Mouse (Mus musculus): ENCODE measurements at regions not wholly inside any gene's neighbourhood (a gene's known extent, or its start where the extent isn't known, plus 50 kb on each side); places are given as distances from the start of the nearest gene placed in this dataset.

DNA sequence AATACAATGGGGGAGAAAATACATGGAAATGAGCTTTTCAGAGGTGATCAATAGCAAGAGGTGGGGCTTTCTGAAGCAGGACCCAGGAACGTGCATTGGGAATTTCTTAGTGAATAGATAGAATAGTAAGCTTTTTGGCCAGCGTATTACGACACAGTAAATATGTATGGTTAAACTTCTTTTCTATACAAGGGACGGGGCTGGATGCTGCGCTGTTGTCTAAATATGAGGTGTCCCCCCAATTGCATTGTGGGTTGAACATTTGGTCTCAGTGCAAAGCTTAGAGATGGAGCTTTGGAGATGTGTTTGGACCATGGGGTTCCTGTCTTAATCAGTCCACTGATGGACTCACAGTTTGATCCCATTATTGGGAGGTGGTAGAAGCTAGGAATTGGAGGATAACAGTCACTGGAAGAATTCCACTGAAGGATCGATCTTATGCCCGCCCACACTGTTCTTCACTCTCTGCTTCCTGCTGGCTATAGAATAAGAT, 168.6 kb downstream of the Gm19410 start:
- no peak for DNase-seq (ENCODE audit: inconsistent age in 2 of 2, low spot score in 1 of 2)

DNA sequence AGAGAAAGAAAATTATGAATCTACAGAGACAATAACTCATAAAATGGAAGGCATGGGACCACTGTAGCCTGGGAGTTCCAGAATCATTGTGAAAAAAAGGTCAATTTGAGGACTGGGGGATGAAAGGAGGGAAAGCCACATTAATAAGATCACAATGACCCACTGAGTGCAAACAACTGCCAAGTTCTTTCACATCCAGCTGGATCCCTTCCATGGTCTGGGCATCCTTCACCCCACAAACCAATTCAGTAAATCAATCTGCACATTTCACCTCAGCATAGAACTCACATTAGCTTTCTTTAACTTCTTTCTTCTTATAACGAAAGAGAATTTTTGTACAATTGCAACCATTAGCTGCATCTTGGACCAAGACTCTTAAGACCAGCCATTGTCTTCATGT, 169.4 kb downstream of the Gm19410 start:
- DNase-seq (ENCODE audit: inconsistent age in 2 of 2, low spot score in 1 of 2) = no peak

DNA sequence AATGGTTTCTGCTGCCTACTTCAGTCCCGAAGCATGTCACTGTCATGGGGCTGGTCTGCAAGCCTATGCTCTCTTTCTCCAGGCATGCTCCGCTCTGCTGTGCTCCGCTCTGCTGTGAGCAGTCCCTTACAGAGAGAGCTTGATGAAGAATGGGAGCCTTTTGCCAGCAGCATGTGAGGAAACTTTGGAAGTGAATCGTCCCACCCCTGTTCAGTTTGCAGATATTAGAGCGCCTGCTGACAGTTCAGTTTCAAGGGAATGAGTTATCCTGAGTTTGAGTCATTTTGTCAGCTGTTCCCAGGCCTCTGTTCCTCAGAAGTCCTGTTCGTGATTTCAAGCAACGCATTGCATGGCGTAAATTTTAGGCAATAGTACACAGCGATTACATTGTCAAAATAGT, 173.6 kb downstream of the Gm19410 start:
- DNase-seq (ENCODE audit: inconsistent age in 2 of 2, low spot score in 1 of 2) = no peak

DNA sequence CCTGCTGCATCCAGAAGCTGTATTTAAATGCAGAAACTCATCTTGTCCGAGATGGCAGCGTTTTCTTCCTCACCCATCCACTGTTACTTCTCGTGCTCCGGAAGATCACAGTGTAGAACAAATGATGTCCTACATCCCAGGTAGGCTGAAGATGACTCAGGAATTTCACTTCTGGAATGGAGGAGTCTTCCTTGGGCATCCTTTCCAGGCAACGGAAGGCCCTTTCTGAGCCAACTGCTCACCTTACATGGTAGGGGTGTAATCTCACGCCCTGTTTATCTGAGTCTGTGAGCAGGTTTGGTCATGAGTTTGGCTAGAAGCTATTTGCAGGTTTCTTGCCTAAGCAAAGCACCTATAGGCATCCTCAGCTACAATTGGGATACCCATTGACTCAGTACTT, 176.9 kb downstream of the Gm19410 start:
- DNase-seq (ENCODE audit: inconsistent age in 2 of 2, low spot score in 1 of 2) = no peak

DNA sequence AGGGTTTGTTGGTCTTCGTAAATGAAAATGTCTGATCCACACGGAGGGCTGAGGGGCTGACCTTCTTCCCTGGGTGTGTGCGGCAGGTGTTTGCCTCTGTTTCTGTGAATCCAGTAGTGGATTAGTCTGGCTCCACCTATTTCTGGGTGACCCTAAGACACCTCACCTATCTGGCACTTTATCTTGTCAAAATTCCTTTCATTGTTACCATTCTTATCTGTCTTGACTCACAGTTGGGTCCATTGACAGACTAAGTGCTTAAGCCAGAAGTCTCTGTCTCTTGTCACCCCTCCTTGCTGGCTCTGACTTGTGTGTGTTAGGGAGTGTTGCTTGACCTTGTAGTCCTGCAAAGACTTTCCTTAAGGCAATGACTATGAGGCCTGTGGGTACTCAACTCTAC, 178.1 kb downstream of the Gm19410 start:
- DNase-seq (ENCODE audit: inconsistent age in 2 of 2, low spot score in 1 of 2) = no peak

DNA sequence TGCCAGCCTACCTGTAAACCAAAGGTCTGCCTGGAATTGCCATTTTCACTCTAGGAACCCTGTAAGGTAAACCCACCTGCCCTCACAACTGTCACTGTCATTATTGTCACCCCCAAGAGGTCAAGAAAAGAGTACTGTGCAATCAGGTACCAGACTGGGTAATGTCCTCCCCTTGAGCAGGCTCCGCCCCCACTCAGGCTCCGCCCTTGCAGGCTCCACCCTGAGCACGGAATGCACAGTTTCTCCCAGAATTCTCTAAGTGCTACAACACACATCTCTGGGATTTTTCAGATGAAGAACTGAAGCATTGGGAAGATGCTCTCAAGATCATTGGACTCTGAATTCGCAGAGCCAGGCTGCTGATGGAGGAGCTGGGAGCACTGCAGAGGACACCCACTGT, 178.9 kb downstream of the Gm19410 start:
- no peak for DNase-seq (ENCODE audit: inconsistent age in 2 of 2, low spot score in 1 of 2)

DNA sequence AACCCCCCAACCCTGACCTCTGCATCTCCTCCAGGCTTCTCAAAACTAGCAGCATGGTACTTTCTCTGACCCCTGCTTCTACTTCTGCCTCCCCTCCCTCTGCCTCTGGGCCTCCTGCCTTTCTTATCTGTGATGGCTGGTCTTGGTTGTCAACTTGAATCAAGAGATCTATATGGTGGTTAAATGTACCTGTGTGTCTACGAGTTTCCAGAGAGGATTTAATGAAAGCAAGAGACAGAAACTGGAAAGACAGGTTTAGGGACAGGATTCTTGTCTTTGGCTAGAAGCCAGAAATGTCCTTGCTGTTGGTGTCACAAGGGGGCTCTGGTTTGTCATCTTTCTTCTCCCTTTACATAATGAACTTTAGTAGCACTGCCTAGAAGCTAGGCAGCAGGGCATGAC, 180.9 kb downstream of the Gm19410 start:
- no peak for DNase-seq (ENCODE audit: inconsistent age in 2 of 2, low spot score in 1 of 2)

DNA sequence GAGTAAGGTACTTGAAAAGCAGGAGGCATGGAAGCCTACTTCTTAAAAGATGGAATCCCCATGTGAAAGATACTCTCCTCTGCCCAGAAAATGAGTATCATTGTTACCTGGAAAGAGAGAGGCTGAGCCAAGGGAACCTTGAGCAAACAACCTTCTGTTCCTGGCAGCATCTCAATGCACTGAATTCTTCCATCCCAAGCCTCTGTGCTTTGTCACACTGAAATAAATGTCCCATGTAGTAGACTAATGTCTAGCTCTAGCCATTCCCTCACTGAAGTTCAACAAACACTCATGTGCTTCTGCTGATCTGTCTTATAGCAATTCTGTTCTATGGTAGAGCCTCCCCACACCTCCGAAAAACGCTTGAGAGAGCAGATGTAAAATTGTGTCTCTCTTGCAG, 182.6 kb downstream of the Gm19410 start:
- DNase-seq (ENCODE audit: inconsistent age in 2 of 2, low spot score in 1 of 2) = no peak

DNA sequence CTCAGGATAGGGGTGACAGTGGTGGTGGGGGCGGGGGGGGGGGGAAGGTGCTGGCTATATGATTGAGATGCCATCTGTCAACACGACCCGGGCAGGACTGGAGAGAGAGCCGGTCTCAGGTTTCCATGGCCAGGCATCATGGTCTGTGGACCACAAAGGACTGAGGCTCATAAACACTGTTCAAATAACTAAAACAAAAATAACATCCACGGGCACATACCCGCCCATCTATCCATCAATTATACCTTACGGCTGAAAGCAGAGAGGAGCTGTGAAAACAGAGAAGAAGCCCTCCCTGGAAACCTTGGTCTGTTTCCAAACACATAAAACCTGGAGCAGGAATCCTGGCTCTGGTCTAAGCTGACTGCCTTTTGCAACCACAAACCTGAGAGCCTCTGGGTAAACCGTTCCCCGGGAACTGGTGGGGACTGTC, 183.2 kb downstream of the Gm19410 start:
- DNase-seq (ENCODE audit: inconsistent age in 2 of 2, low spot score in 1 of 2) = no peak

DNA sequence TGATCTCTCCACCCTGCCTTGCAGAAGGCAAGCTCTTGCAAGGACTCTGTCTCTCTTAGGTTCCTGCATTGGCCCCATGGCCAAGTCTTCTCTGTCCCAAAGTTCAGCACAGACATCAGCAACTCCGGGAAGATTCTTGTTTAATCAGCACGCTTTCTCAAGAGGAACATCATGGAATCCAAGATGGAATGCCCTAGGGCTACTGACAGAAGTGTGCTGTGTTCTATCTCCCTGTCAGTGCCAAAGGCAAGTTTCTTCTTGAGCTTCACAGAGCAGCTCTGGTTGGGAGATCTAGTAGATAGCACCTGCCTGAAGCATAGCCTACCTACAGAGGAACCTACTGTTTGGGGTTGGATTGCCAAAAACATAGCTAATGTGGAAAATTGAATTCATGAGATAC, 189.9 kb downstream of the Gm19410 start:
- no peak for DNase-seq (ENCODE audit: inconsistent age in 2 of 2, low spot score in 1 of 2)

DNA sequence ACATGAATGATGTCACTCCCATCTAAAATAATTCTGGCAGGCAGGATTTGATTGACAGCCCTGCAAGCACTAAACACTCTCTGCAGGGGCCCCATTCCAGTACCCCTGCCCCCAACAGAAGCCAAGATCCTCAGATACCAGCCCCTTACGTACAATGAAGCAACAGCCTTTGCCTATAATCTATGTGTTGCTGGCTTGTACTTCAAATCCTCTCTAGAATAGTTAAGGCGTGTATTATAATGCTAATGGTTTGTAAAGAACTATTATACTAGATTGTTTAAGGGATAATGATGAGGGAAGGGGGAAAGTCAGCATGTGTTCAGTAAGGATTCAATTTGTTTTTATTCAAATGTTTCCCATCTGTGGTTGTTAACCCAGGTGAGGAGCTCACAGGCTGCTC, 190.7 kb downstream of the Gm19410 start:
- DNase-seq (ENCODE audit: inconsistent age in 2 of 2, low spot score in 1 of 2) = peak in 1 of 2 experiments; percentile 31

DNA sequence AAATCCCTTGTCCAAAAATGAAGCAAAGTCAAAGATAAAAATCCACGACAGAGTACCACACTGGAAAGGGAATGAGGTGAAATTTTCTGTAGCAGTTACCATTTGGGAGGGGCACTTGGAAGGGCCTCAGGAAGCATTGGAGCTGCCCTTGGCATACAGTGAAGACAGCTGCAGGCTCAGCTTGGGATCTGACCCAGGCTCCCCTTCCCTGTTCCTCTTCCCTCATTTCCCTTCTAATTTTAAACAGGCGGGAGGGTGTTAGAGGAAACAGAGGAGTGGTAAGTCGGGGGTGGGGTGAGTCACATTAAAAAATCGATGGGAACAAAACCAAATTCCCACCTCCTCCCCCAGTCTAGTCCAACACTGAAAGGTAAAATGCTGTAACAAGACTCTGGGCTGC, 193.6 kb downstream of the Gm19410 start:
- DNase-seq (ENCODE audit: inconsistent age in 2 of 2, low spot score in 1 of 2) = no peak

DNA sequence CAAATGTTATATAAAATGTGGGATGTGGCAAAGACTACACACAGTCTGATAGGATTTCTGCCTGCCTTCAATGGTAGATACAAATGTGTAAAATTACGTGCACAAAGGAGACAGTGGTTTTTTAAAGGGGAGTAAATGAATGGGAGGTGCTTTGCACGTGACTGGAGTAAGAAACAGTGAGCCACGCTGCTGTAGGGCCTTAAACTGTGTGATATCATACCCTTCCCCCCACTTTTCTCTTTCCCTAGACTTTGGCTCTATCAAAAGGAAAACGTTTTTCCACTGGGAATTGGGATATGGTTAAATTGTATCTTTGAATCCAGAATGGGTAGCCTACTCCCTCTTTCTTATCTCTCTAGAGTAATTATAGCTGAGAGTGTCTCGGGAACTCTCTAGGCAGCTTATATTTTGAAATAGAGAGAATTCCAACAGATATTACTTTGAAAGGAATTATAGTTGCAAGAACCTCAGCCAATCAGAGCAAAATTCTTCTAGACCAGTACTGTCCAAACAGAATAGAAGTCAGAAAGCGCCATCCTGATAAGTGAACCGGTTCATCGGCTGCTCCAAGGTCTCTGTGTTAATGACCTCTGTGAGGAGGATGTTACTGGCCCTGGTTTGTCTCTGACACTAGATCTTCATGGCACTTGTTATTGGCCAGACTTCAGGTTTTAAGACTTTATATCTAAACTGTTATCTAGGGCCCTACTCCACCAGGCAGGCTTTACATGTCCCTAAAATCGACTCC, 195.5 kb downstream of the Gm19410 start:
- DNase-seq (ENCODE audit: inconsistent age in 2 of 2, low spot score in 1 of 2) = no peak

DNA sequence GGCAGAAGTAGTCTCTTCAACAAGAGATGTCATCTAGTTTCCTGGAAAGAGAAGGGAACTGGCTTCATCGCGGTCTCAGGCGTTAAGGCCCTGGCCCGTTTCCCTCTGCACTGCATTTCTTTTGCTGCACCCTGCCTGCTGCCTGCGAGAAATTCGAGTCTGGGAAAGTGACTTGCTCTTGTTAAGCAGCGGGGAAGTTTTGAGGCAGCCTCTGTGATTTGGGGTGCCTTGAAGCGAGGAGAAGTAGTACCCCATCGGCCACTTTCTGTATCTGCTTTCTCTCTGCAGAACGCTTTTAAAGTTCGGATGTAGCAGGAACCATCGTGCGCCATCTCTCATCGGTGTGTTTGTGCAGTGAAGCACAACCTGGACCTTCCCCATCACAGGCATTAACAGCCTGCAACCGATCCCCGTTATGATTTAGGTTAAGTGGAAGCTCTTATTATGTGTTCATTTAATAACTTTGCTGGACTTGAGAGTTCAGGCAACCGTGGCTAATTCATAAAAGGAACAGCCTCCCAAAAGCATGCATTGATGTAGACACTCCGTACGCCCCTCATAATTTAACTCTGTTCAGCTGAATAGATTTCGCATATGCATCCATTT, 196.1 kb downstream of the Gm19410 start:
- no peak for DNase-seq (ENCODE audit: inconsistent age in 2 of 2, low spot score in 1 of 2)

DNA sequence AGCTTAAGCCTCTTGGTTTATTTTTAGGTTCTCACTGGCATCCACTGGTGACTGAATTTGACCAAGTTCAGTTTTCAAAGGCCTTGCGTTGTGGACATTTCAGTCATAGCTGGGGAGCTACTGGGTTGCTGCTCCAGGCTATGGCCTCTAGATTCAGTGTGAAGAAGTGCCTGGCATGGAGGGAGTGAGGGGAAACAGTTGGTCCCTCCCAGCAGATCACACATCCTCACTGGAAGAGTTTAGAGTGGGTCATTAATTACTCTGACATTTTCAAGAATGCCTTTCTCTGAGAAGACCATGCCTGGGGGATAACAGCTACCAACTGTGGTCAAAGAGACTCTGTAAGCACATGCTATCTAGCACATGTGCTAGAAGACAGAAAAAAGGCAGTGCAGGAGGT, 199.3 kb downstream of the Gm19410 start:
- no peak for DNase-seq (ENCODE audit: inconsistent age in 2 of 2, low spot score in 1 of 2)

DNA sequence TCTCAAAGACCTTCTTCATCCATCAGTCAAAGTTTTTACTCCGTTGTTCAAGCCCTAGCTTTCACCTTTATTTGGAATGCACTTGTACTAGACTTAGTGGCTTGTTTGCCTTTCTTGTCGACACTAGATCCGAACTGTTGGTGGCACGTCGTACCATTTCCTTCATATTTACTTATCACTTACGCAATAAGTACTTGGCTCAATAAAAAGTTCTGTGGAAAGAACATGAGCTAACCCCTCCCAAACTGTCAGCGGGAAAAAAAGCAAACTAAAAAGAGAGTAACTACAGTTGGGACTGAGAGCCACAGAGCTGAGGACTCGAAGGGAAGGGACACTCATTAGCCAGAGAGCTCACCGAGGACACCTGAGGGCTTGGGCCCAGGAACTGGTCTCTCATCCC, 202.8 kb downstream of the Gm19410 start:
- DNase-seq (ENCODE audit: inconsistent age in 2 of 2, low spot score in 1 of 2) = no peak

DNA sequence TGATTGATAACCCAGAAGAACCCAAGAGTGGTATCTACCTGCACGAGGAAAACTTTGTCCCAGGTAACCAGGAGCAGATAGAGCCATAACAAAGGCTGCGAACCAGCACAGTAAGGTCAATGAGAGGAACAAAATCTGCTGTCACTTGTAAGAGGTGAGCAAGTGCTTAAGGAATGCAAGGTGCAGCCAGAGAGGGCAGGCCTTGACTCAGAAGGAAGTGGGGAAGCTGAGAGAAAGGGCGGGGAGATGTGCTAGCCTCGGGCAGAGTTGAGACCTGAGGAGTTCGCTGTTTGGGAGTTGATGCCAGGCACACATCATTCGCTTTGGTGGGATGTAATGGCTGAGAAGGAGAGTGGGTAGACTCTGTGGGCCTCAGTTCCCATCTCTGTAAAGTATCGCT, 205.5 kb downstream of the Gm19410 start:
- DNase-seq (ENCODE audit: inconsistent age in 2 of 2, low spot score in 1 of 2) = no peak

DNA sequence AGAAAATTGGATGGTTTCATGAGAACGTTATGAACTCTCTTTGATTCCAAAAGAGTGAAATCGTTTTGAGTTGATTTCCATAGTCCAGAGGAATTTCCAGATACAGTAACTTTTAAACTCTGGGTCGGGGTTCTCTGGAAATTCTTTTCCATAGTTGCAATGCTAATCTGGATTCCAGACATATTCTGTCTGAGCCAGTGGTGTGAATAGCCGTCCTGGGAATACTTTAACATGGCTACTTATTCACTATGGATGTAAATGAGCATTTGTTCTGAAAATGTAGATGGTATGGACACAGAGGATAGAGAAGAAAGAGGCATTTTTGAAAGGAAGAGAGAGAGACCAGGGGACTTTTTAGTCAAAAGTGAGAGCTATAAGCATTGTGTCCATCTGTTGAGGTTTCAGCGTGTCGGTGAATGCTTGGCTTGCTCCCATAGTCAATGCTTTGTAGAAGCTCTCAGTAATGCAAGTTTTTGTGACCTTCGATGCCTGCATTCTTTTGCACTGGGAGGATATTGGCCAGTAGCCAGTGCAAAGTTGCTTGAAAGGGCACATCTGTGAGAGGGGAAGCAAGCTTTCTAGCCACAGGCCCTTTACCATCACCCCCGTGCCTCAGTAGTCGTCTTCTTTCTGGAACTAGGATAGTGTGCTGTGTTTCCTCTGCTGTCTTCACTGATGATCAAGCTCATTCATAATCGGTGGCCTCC, 208.9 kb downstream of the Gm19410 start:
- DNase-seq (ENCODE audit: inconsistent age in 2 of 2, low spot score in 1 of 2) = peak in 1 of 2 experiments; percentile 45

DNA sequence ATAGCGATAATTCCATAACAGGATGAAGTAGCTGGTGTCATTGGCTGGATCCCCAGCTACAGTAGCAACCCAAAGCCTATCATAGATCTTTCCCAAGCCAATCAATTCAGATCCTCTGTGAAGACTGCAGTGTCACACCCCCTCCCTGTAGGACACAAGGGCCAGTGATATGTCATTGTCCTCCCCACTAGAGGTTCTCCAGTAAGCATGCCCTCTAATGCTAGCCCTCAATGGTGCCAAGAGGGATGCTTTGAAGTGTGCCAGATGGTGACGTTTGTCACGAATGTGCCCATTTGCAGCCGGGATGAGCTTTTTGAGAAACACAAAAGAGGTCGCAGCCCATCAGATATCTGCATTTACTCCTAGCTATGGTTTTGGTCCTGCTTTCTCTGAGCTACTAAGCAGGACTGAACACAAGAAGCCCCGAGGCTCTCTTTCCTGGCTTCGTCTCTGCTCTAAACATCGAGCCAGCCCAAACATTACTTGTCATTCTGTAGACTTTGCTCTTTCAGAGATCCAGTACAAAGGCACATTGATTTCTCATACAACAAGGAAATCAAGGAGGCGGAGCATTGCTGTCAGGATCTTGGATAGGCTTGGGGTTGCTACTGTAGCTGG, 214.2 kb downstream of the Gm19410 start:
- no peak for DNase-seq (ENCODE audit: inconsistent age in 2 of 2, low spot score in 1 of 2)

DNA sequence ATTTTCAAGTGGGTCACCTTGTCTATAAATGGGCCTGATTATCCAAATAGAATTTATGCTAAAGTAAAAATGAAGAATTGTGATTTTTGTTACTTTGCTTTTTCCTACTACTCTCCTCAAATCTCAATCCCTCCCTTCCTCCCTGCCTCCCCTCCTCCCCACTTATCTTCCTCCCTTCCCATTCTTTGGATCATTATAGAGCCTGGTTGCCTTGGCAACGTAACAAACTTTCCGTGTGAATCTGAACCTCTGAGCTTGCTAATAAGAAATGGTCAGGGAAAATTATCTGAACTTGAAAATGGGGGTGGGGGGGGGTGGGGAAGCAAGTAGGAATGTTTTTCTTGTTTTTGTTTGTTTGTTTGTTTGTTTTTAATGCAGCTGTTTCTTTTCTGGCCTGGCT, 217.5 kb downstream of the Gm19410 start:
- no peak for DNase-seq (ENCODE audit: inconsistent age in 2 of 2, low spot score in 1 of 2)

DNA sequence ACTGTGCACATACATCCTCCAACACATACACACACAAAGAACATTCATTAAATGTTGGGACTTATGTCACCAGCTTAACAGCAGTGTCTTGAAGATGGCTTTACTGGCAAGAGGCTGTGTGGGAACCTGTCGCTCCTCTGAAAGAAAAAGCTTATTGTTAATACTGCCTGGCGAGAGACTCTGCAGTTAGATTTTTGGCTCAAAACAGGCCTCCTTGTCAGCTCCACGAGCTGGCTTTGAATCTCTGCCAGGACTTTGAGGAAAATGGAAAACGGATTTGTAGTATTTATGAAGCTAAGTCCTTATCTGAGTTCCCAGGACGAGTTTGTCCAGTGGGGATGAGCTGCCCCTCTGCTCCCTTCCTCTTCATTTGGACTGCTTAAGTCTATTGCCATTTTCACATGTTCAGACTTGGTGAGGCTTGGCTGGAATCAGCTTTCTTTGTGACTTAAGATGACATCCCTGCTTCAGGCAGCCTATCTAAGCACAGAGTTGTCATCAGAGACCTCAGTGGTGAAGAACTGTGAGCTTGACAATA, 219.6 kb downstream of the Gm19410 start:
- DNase-seq (ENCODE audit: inconsistent age in 2 of 2, low spot score in 1 of 2) = peak in 1 of 2 experiments; percentile 63

All from adrenal gland, adult (tissue).